Comparison of ENCODE assay signal across 36 mouse cellular contexts in genomic region chr11:94910971-94911370, GRCm38 (mm10). TPM values are rescaled to one million over a fixed set of nuclear protein-coding genes. Genes with fewer than 3 reads are reported as not detected.
DNase-seq lines count a peak whose midpoint lies in the region; ATAC-seq and TF ChIP-seq lines count a peak whose summit lies in the region.
"Had no signal": no experiment of that assay in that cellular context is flagged by ENCODE, and none has a peak within 500 bp of the region (broad histone marks: within the 10 kb centered on the region; RNA-seq: fewer than 3 reads in every experiment).

No protein-coding gene starts in this region.

- no peak for TF ChIP-seq CTCF in MEL (IDR thresholded peaks at IDR 0.05 in 2 of 3, conservative IDR thresholded peaks at IDR 0.05 in 1 of 3; ENCODE audit: control insufficient read depth in 1 of 3, insufficient read depth in 1 of 3, low read depth in 2 of 3, low read length in 3 of 3, poor library complexity in 1 of 3, severe bottlenecking in 1 of 3)

- no peaks in the 10 kb centered on the region for H3K9me3 ChIP-seq in MEL (replicated peaks; ENCODE audit: insufficient read depth, low read length)
- H3K9me3 ChIP-seq: embryonic facial prominence, embryonic 10.5 days; embryonic facial prominence, embryonic 13.5 days; forebrain, embryonic 10.5 days; heart, embryonic 10.5 days; heart, embryonic 13.5 days had no signal

- TF ChIP-seq RAD21 in MEL (IDR thresholded peaks at IDR 0.05; ENCODE audit: low read depth, low read length) = no peak

- H3K36me3 ChIP-seq in MEL (ENCODE audit: control insufficient read depth in 1 of 2, insufficient read depth in 2 of 2, low read length in 2 of 2) = no peaks in the 10 kb centered on the region
- H3K36me3 ChIP-seq: embryonic facial prominence, embryonic 10.5 days; embryonic facial prominence, embryonic 13.5 days; forebrain, embryonic 10.5 days; heart, embryonic 10.5 days; heart, embryonic 13.5 days had no signal

- 0 out of 2 replicates have a peak, but pooled peaks have one; percentile 25 for ATAC-seq in common myeloid progenitor, adult 5-6 weeks (replicated peaks; ENCODE audit: low read depth, poor library complexity, severe bottlenecking)
- no peak for ATAC-seq in erythroid progenitor cell, adult 5-6 weeks (replicated peaks; ENCODE audit: low FRiP score, poor library complexity, severe bottlenecking)
- ATAC-seq: activated CD4-positive, CD25-positive, alpha-beta regulatory T cell, adult 4 months; forebrain, embryonic 14.5 days; forebrain, postnatal 0 days; hindbrain, postnatal 0 days; intestine, postnatal 0 days; Patski had no signal

- TF ChIP-seq POLR2A in MEL (IDR thresholded peaks at IDR 0.05; ENCODE audit: control insufficient read depth in 1 of 2, insufficient read depth in 1 of 2, low read depth in 1 of 2, low read length in 2 of 2, poor library complexity in 1 of 2) = no peak

- H3K27me3 ChIP-seq in MEL (ENCODE audit: control insufficient read depth in 1 of 2, insufficient read depth in 2 of 2, low read length in 2 of 2) = peaks cover 22 to 27% of the 10 kb centered on the region in 2 experiments
- H3K27me3 ChIP-seq: embryonic facial prominence, embryonic 13.5 days; Patski had no signal

- H3K9ac ChIP-seq in MEL (ENCODE audit: control insufficient read depth, low read depth, low read length, poor library complexity, severe bottlenecking) = no peak overlapping the region
- H3K9ac ChIP-seq: embryonic facial prominence, embryonic 13.5 days; forebrain, postnatal 0 days; heart, embryonic 13.5 days; hindbrain, embryonic 14.5 days had no signal

- TF ChIP-seq EP300 in MEL (IDR thresholded peaks at IDR 0.05; ENCODE audit: low read depth in 1 of 2, low read length in 2 of 2) = no peak

- no peak overlapping the region for H3K27ac ChIP-seq in MEL (ENCODE audit: control insufficient read depth, low read depth, low read length)
- H3K27ac ChIP-seq: embryonic facial prominence, embryonic 10.5 days; embryonic facial prominence, embryonic 13.5 days; forebrain, embryonic 10.5 days; gastrocnemius, adult 2 months; heart, embryonic 10.5 days; heart, embryonic 13.5 days; hindbrain, embryonic 14.5 days; hindbrain, postnatal 0 days had no signal

- DNase-seq in 416B (ENCODE audit: low read depth) (peak; percentile 8), MEL (ENCODE audit: low read depth, low spot score) (peak; percentile 20)
- DNase-seq in spleen, postnatal 14 days (ENCODE audit: low spot score in 2 of 2) = no peak
- DNase-seq in embryo, embryonic 9.5 days (ENCODE audit: extremely low spot score) = no peak
- no peak for DNase-seq in right cerebral cortex, postnatal 14 days
- DNase-seq: adrenal gland, adult 8-10 months; adrenal gland, postnatal 25 days; cerebellum, adult 11-12 months; cerebellum, adult 8-10 months; cerebellum, postnatal 10 days; forebrain, postnatal 0 days; gastrocnemius, adult 2 months; gastrocnemius, postnatal 25 days; heart, adult 18-20 months; heart, postnatal 14 days; heart, postnatal 4 days; kidney, adult 2 months had no signal

- H3K4me3 ChIP-seq in MEL (ENCODE audit: control insufficient read depth in 1 of 2, insufficient read depth in 1 of 2, low read depth in 2 of 2, low read length in 2 of 2) = no peak overlapping the region
- H3K4me3 ChIP-seq: embryonic facial prominence, embryonic 10.5 days; embryonic facial prominence, embryonic 13.5 days; erythroblast, embryonic 14.5 days; forebrain, embryonic 10.5 days; gastrocnemius, adult 2 months; heart, embryonic 10.5 days; heart, embryonic 13.5 days had no signal

- no peaks in the 10 kb centered on the region for H3K4me1 ChIP-seq in MEL (ENCODE audit: control insufficient read depth in 1 of 2, insufficient read depth in 2 of 2, low read length in 2 of 2)

- no peaks in the 10 kb centered on the region for H3K79me2 ChIP-seq in MEL (ENCODE audit: control insufficient read depth, insufficient read depth, low read length, poor library complexity)

TF ChIP-seq in MEL, 35 proteins besides CTCF, POLR2A, EP300 and RAD21:
- TF ChIP-seq GATA1 (IDR thresholded peaks at IDR 0.05; ENCODE audit: low read depth, low read length) = no peak
- TF ChIP-seq ZC3H11A (IDR thresholded peaks at IDR 0.05; ENCODE audit: low read depth, low read length) = no peak
- no peak for TF ChIP-seq MAFK (IDR thresholded peaks at IDR 0.05; ENCODE audit: borderline replicate concordance, low read depth, low read length)
- TF ChIP-seq USF1 (IDR thresholded peaks at IDR 0.05; ENCODE audit: low read depth, low read length) = no peak
- TF ChIP-seq JUND (IDR thresholded peaks at IDR 0.05; ENCODE audit: low read depth, low read length) = no peak
- no peak for TF ChIP-seq E2F4 (IDR thresholded peaks at IDR 0.05; ENCODE audit: borderline replicate concordance, low read depth, low read length)
- no peak for TF ChIP-seq HCFC1 (IDR thresholded peaks at IDR 0.05; ENCODE audit: low read depth, low read length)

RNA-seq across cellular contexts. Expression of gene Col1a1, which starts 25.1 kb away (rescaled TPM):
- 0.12 and 0.20 TPM in 2 replicates for total RNA-seq in MEL (2012; rRNA removed)
- under 1 TPM in 1 of 2 experiments, not detected in 1; 0.61 TPM for polyA plus RNA-seq in MEL (2012; ENCODE audit: insufficient read depth in 1 of 2, insufficient read length in 2 of 2, low read depth in 1 of 2, low replicate concordance in 2 of 2, missing spikeins in 1 of 2)
- total RNA-seq in common myeloid progenitor, adult 5-6 weeks (2017) = not detected in 2 replicates
- total RNA-seq in erythroid progenitor cell, adult 5-6 weeks (2015; ENCODE audit: low replicate concordance) = 1.4 and 2.1 TPM in 2 replicates
- total RNA-seq in erythroid progenitor cell, adult 5-6 weeks (2017; ENCODE audit: low replicate concordance) = 0.90 and 1.9 TPM in 2 replicates

RNA-seq across cellular contexts. Expression of gene Hils1, which starts 56.4 kb away (rescaled TPM):
- total RNA-seq in MEL (2012; rRNA removed) = not detected in 2 replicates
- polyA plus RNA-seq in MEL (2012; ENCODE audit: insufficient read depth in 1 of 2, insufficient read length in 2 of 2, low read depth in 1 of 2, low replicate concordance in 2 of 2, missing spikeins in 1 of 2) = not detected
- total RNA-seq in common myeloid progenitor, adult 5-6 weeks (2017) = not detected in 2 replicates
- total RNA-seq in erythroid progenitor cell, adult 5-6 weeks (2015; ENCODE audit: low replicate concordance) = not detected in 2 replicates
- total RNA-seq in erythroid progenitor cell, adult 5-6 weeks (2017; ENCODE audit: low replicate concordance) = not detected in 2 replicates
- total RNA-seq: adrenal gland, adult 8-10 months; adrenal gland, postnatal 25 days; forebrain, postnatal 0 days; gastrocnemius, adult 2 months; gastrocnemius, postnatal 25 days; heart, adult 18-20 months; heart, postnatal 14 days; heart, postnatal 4 days; hindbrain, postnatal 0 days had no signal
- polyA plus RNA-seq: activated CD4-positive, CD25-positive, alpha-beta regulatory T cell, adult 4 months; brain, embryonic 14.5 days; embryonic facial prominence, embryonic 10.5 days; embryonic facial prominence, embryonic 13.5 days; erythroblast, embryonic 14.5 days; forebrain, embryonic 10.5 days; forebrain, embryonic 14.5 days; forebrain, postnatal 0 days; frontal cortex, adult 2 months; heart, embryonic 10.5 days; heart, embryonic 13.5 days; hindbrain, embryonic 11.5 days; hindbrain, embryonic 14.5 days; hindbrain, postnatal 0 days; intestine, embryonic 14.5 days; intestine, postnatal 0 days; kidney, adult 2 months; kidney, embryonic 14.5 days; Patski had no signal

Comparison
In these comparisons a context has a peak if more than half of its experiments do, and no peak if none do; other contexts are left out.
1. DNase-seq: peak in 416B (single experiment) and MEL (single experiment); none in spleen, postnatal 14 days (0 of 2), embryo, embryonic 9.5 days (single experiment) and right cerebral cortex, postnatal 14 days (single experiment).